Mouse (Mus musculus): ENCODE measurements at regions not wholly inside any gene's neighbourhood (a gene's known extent, or its start where the extent isn't known, plus 50 kb on each side); places are given as distances from the start of the nearest gene placed in this dataset.

DNA sequence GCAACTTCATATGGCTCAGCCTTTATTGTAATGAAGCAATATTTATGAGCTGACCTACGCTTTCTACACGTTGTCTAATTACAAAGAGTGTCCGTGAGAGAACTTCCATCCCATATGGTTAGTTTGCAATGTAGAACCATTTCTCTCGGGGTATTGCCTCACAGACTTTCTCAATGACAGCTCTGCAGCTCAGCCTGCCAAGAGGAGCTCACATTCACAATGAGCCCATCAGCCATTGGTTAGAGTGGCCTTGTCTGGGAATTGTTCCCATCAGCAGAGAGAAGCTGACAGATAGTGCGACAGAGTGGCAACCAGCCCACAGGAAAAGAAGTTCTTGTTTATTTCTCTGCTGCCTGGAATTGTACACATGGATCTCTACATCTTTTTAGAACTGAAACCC lies 409.7 kb downstream of the Zfp704 start:
- H3K9ac ChIP-seq (ENCODE audit: low read depth, low read length): no peak overlapping the region
- 64% methylated on average over 5 of the region's 5 CpGs for WGBS
- no peak overlapping the region for H3K4me2 ChIP-seq (ENCODE audit: low read length)
- no peaks in the 10 kb centered on the region for H3K9me3 ChIP-seq (replicated peaks; ENCODE audit: control insufficient read depth, low read length, poor library complexity, severe bottlenecking)
- H3K36me3 ChIP-seq (ENCODE audit: control insufficient read depth, insufficient read depth, low read length): no peaks in the 10 kb centered on the region
- peaks cover 11% of the 10 kb centered on the region for H3K4me1 ChIP-seq (ENCODE audit: control insufficient read depth, insufficient read depth, low read length)
- H3K27ac ChIP-seq (ENCODE audit: low read length): no peak overlapping the region
- no peaks in the 10 kb centered on the region for H3K27me3 ChIP-seq (ENCODE audit: control insufficient read depth, insufficient read depth, low read depth, low read length)
- peak; percentile 57; the same call in 1 of the 2 replicates for ATAC-seq
- no peak overlapping the region for H3K4me3 ChIP-seq (ENCODE audit: low read depth, low read length)

- no peak overlapping the region for H3K4me2 ChIP-seq (ENCODE audit: low read length)
- H3K36me3 ChIP-seq (ENCODE audit: control insufficient read depth, insufficient read depth, low read length): no peaks in the 10 kb centered on the region
- no peak overlapping the region for H3K27ac ChIP-seq (ENCODE audit: low read length)
- no peaks in the 10 kb centered on the region for H3K27me3 ChIP-seq (ENCODE audit: control insufficient read depth, insufficient read depth, low read depth, low read length)
- no peak overlapping the region for H3K9ac ChIP-seq (ENCODE audit: low read depth, low read length)
- no peak overlapping the region for H3K4me3 ChIP-seq (ENCODE audit: low read depth, low read length)
- 85% methylated on average over 9 of the region's 9 CpGs for WGBS
- H3K9me3 ChIP-seq (replicated peaks; ENCODE audit: control insufficient read depth, low read length, poor library complexity, severe bottlenecking): no peaks in the 10 kb centered on the region
- H3K4me1 ChIP-seq (ENCODE audit: control insufficient read depth, insufficient read depth, low read length): peaks cover 2% of the 10 kb centered on the region; the same call in 1 of the 2 replicates
- ATAC-seq: no peak
These were observed 411.1 kb downstream of the Zfp704 start for GRCm38 (mm10) chr3:9198652-9199332.

DNA sequence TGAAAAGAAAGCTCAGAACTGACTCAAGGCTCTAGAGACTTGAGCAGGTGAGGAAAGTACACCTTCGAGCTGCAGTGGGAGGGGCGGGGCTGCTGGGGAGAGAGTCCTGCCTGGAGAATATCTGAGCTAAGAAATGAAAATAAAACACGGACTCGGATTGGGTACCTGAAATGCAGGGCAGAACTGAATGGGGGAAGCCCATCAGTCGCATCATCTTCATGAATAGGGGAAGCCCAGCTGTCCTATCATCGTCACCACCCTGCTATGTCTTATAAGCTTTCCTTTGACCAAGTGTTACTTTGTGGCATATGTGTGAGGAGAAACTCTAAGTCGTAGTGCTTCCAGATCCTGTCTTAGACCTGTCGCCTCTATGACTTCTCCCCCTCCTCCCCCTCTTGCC lies 414.1 kb downstream of the Zfp704 start:
- Histone ChIP-seq H3K9me3 (replicated peaks; ENCODE audit: control insufficient read depth, low read length, poor library complexity, severe bottlenecking) (no peaks in the 10 kb centered on the region), H3K27me3 (ENCODE audit: control insufficient read depth, insufficient read depth, low read depth, low read length) (no peaks in the 10 kb centered on the region), H3K27ac (ENCODE audit: low read length) (no peak overlapping the region), H3K9ac (ENCODE audit: low read depth, low read length) (no peak overlapping the region), H3K4me1 (ENCODE audit: control insufficient read depth, insufficient read depth, low read length) (no peaks in the 10 kb centered on the region), H3K4me3 (ENCODE audit: low read depth, low read length) (no peak overlapping the region), H3K36me3 (ENCODE audit: control insufficient read depth, insufficient read depth, low read length) (no peaks in the 10 kb centered on the region), H3K4me2 (ENCODE audit: low read length) (no peak overlapping the region)
- no peak for ATAC-seq
- WGBS: 85% methylated on average over 8 of the region's 8 CpGs

DNA sequence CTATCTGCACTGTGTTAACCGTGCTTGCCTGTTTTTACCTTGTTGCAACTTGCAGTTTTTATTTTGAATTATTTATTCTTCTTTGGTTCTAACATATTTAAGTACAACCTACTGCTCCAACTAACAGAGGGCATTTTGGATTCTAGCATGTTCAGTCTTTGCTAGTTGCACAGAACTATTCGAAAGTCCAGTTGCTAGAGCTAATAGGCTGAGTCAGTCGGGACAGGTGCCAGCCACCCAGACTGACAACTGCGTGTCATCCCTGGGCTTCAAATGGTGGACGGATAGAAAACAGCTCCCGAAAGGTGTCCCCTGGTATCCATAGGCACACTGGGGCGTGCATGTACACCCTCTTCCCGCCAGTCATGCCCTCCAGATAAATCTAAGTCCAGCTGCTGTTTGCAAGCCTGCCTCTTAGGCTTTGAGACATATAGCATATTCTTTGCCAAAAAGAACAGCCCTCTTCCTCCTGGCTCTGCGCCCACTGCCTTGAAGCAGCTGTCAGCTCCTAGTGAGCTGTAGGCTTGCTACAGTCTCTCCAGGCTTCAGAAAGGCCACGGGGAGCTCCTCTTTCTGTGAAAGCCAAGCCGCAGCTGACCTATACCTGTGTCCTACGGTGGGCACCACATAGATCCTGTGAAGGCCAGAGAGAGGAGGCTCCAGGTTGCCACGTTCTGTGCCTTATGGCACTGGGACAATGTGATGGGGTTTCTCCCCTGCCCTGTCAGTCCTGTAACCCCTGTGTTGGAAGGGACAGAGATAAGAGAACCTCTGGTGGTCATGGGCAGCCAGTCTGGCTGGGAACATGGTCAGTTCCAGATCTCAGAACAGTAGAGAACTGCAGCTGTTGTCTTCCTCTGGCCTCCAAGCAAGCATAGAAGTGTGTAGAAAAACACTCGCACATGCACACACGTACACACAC lies 420.3 kb downstream of the Zfp704 start:
- Histone ChIP-seq H3K9me3 (replicated peaks; ENCODE audit: control insufficient read depth, low read length, poor library complexity, severe bottlenecking) (no peaks in the 10 kb centered on the region), H3K9ac (ENCODE audit: low read depth, low read length) (no peak overlapping the region), H3K36me3 (ENCODE audit: control insufficient read depth, insufficient read depth, low read length) (no peaks in the 10 kb centered on the region), H3K4me2 (ENCODE audit: low read length) (no peak overlapping the region), H3K27ac (ENCODE audit: low read length) (no peak overlapping the region), H3K4me3 (ENCODE audit: low read depth, low read length) (no peak overlapping the region), H3K4me1 (ENCODE audit: control insufficient read depth, insufficient read depth, low read length) (no peaks in the 10 kb centered on the region), H3K27me3 (ENCODE audit: control insufficient read depth, insufficient read depth, low read depth, low read length) (no peaks in the 10 kb centered on the region)
- 82% methylated on average over 15 of the region's 15 CpGs for WGBS
- no peak for ATAC-seq

DNA sequence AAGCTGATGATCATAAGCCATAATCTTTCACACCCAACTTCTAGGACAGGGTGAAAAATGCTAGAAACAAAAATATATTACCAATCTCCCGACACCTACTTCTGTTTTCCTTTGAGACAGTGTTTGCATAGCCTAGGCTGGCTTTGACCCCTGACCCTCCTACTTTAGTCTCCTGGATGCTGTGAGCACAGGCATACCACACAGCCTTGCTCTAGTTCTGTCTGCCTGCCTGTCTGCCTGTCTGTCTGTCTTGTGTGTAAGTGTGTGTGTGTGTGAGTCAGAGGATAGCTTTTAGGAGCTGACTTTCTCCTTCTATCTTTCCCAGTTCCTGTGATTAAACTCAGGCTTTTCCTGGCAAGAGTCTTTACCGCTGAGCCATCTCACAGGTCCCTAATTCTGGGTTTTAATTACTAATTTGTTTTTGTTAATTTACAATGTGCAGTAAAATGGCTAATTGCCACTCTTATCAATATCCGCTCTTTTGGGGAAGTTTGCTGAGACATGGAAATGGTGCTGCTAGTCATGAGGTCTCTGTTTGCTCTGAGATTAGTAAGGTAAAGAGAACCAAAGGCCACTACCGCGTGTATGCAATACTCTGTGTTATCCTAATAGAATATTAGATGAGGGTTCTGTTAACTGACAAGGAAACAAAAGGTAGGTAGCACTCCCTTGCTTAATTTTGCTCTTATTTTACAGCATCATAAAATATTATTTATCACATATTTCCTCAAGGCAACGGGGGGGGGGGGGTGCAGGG lies 423.3 kb downstream of the Zfp704 start:
- no peak for ATAC-seq
- WGBS: 86% methylated on average over 6 of the region's 6 CpGs

DNA sequence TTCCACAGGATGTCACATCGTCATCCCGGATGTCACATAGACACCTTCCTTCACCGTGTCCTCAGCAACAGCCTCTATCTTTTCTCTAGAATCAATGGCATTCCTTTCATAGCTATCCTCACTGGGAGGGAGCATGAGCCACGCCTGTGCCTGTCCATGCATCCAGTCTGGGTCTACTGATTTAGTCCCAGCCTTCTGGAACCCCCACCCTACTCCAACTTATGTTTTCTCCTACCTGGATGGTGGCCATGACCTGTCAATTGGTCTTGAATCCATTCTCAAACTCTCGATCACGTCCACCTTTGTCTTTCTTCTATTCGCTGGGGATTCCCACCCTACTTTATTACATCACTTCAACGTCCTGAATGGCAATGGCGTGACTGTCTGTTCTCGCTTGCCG lies 428.3 kb downstream of the Zfp704 start:
- H3K27me3 ChIP-seq (ENCODE audit: control insufficient read depth, insufficient read depth, low read depth, low read length): no peaks in the 10 kb centered on the region
- no peak overlapping the region for H3K27ac ChIP-seq (ENCODE audit: low read length)

More for the DNA sequence above, 423.3 kb downstream of the Zfp704 start:
- no peaks in the 10 kb centered on the region for H3K27me3 ChIP-seq (ENCODE audit: control insufficient read depth, insufficient read depth, low read depth, low read length)
- H3K4me1 ChIP-seq (ENCODE audit: control insufficient read depth, insufficient read depth, low read length): no peaks in the 10 kb centered on the region
- H3K9me3 ChIP-seq (replicated peaks; ENCODE audit: control insufficient read depth, low read length, poor library complexity, severe bottlenecking): no peaks in the 10 kb centered on the region
- H3K36me3 ChIP-seq (ENCODE audit: control insufficient read depth, insufficient read depth, low read length): no peaks in the 10 kb centered on the region
- no peak overlapping the region for H3K27ac ChIP-seq (ENCODE audit: low read length)
- H3K9ac ChIP-seq (ENCODE audit: low read depth, low read length): no peak overlapping the region
- no peak overlapping the region for H3K4me2 ChIP-seq (ENCODE audit: low read length)
- no peak overlapping the region for H3K4me3 ChIP-seq (ENCODE audit: low read depth, low read length)

GRCm38 (mm10) chr3:9179641-9180040 lies 430.2 kb downstream of the Zfp704 start:
- H3K4me3 ChIP-seq (ENCODE audit: low read depth, low read length): no peak overlapping the region
- no peak for ATAC-seq
- H3K36me3 ChIP-seq (ENCODE audit: control insufficient read depth, insufficient read depth, low read length): no peaks in the 10 kb centered on the region
- H3K4me1 ChIP-seq (ENCODE audit: control insufficient read depth, insufficient read depth, low read length): no peaks in the 10 kb centered on the region
- no peaks in the 10 kb centered on the region for H3K27me3 ChIP-seq (ENCODE audit: control insufficient read depth, insufficient read depth, low read depth, low read length)
- 87% methylated on average over 6 of the region's 6 CpGs for WGBS
- no peak overlapping the region for H3K4me2 ChIP-seq (ENCODE audit: low read length)
- H3K9ac ChIP-seq (ENCODE audit: low read depth, low read length): no peak overlapping the region
- no peak overlapping the region for H3K27ac ChIP-seq (ENCODE audit: low read length)
- H3K9me3 ChIP-seq (replicated peaks; ENCODE audit: control insufficient read depth, low read length, poor library complexity, severe bottlenecking): no peaks in the 10 kb centered on the region

More for the DNA sequence above, 428.3 kb downstream of the Zfp704 start:
- 86% methylated on average over 11 of the region's 11 CpGs for WGBS
- ATAC-seq: no peak
- Histone ChIP-seq H3K4me2 (ENCODE audit: low read length) (no peak overlapping the region), H3K4me3 (ENCODE audit: low read depth, low read length) (no peak overlapping the region), H3K36me3 (ENCODE audit: control insufficient read depth, insufficient read depth, low read length) (no peaks in the 10 kb centered on the region), H3K9me3 (replicated peaks; ENCODE audit: control insufficient read depth, low read length, poor library complexity, severe bottlenecking) (no peaks in the 10 kb centered on the region), H3K9ac (ENCODE audit: low read depth, low read length) (no peak overlapping the region), H3K4me1 (ENCODE audit: control insufficient read depth, insufficient read depth, low read length) (no peaks in the 10 kb centered on the region)

DNA sequence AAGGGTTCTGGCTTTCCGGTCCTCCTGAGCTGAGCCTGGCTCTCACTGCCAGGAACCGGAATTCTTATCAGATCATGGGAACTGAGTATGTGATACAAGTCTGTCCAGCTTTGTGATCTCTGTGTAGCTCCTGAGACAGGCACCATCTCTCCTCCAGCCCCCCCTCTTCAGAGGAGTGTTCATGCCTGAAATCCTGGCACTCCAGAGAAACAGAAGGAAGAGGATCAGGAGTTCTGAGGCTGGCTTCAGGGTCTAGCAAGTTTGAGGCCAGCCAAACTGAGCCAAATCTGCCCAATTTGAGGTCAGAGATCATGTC lies 435.4 kb downstream of the Zfp704 start:
- WGBS: 68% methylated on average over 2 of the region's 2 CpGs
- Histone ChIP-seq H3K4me2 (ENCODE audit: low read length) (0 out of 2 replicates have a peak overlapping the region, but pooled peaks have one; percentile 9), H3K9me3 (replicated peaks; ENCODE audit: control insufficient read depth, low read length, poor library complexity, severe bottlenecking) (no peaks in the 10 kb centered on the region), H3K9ac (ENCODE audit: low read depth, low read length) (no peak overlapping the region), H3K36me3 (ENCODE audit: control insufficient read depth, insufficient read depth, low read length) (no peaks in the 10 kb centered on the region), H3K27me3 (ENCODE audit: control insufficient read depth, insufficient read depth, low read depth, low read length) (no peaks in the 10 kb centered on the region), H3K4me3 (ENCODE audit: low read depth, low read length) (no peak overlapping the region), H3K27ac (ENCODE audit: low read length) (no peak overlapping the region; the same call in 1 of the 2 replicates), H3K4me1 (ENCODE audit: control insufficient read depth, insufficient read depth, low read length) (peaks cover 5% of the 10 kb centered on the region; the same call in 1 of the 2 replicates)
- no peak; the same call in 1 of the 2 replicates for ATAC-seq
